Mouse (Mus musculus) E14TG2a.4 (cell line): Measurements from ENCODE around the gene Ptpru.

Experiments
- CTCF ChIP-seq: conservative IDR thresholded peaks from 2 replicates; pipeline ENCODE4 v1.5.1; 2014; ENCODE audit warnings: low read length
- NANOG ChIP-seq: IDR thresholded peaks from 2 replicates; pipeline ENCODE4 v1.6.1; 2014; ENCODE audit warnings: borderline replicate concordance, low read length, mixed read lengths

- TF ChIP-seq CTCF (no peak), NANOG (no peak)
These were observed 45.5 kb upstream of the Ptpru start for GRCm38 (mm10) chr4:131883571-131883970.
